Mouse (Mus musculus): ENCODE measurements around the gene Pappa2.

The Pappa2 gene

GRCm38 (mm10) chr1:158910661-158911060 lies 69.6 kb downstream of the Pappa2 start:
- DNase-seq (ENCODE audit: low read depth in 2 of 2, low spot score in 2 of 2) = no peak

- no peak for DNase-seq (ENCODE audit: low read depth in 2 of 2, low spot score in 2 of 2)
These were observed 83.0 kb downstream of the Pappa2 start for GRCm38 (mm10) chr1:158897339-158897738.

GRCm38 (mm10) chr1:158894441-158894840 lies 85.8 kb downstream of the Pappa2 start:
- DNase-seq (ENCODE audit: low read depth in 2 of 2, low spot score in 2 of 2) = no peak

- DNase-seq (ENCODE audit: low read depth in 2 of 2, low spot score in 2 of 2) = no peak
These were observed 104.8 kb downstream of the Pappa2 start for GRCm38 (mm10) chr1:158875487-158875886.

GRCm38 (mm10) chr1:158874552-158875077 lies 105.7 kb downstream of the Pappa2 start:
- no peak for DNase-seq (ENCODE audit: low read depth in 2 of 2, low spot score in 2 of 2)

GRCm38 (mm10) chr1:158873631-158874030 lies 106.7 kb downstream of the Pappa2 start:
- DNase-seq (ENCODE audit: low read depth in 2 of 2, low spot score in 2 of 2) = no peak

- DNase-seq (ENCODE audit: low read depth in 2 of 2, low spot score in 2 of 2) = no peak
These were observed 108.9 kb downstream of the Pappa2 start for GRCm38 (mm10) chr1:158871401-158871800.

- no peak for DNase-seq (ENCODE audit: low read depth in 2 of 2, low spot score in 2 of 2)
These were observed 120.1 kb downstream of the Pappa2 start for GRCm38 (mm10) chr1:158860190-158860589.

GRCm38 (mm10) chr1:158853936-158854882 lies 126.1 kb downstream of the Pappa2 start:
- no peak for DNase-seq (ENCODE audit: low read depth in 2 of 2, low spot score in 2 of 2)

- DNase-seq (ENCODE audit: low read depth in 2 of 2, low spot score in 2 of 2) = no peak
These were observed 127.3 kb downstream of the Pappa2 start for GRCm38 (mm10) chr1:158852836-158853567.

GRCm38 (mm10) chr1:158850459-158850858 lies 129.8 kb downstream of the Pappa2 start:
- DNase-seq (ENCODE audit: low read depth in 2 of 2, low spot score in 2 of 2) = no peak

- DNase-seq (ENCODE audit: low read depth in 2 of 2, low spot score in 2 of 2) = no peak
These were observed 135.7 kb downstream of the Pappa2 start for GRCm38 (mm10) chr1:158844604-158845003.

GRCm38 (mm10) chr1:158837151-158837550 lies 143.1 kb downstream of the Pappa2 start:
- DNase-seq (ENCODE audit: low read depth in 2 of 2, low spot score in 2 of 2) = no peak

GRCm38 (mm10) chr1:158830152-158830551 lies 150.1 kb downstream of the Pappa2 start:
- no peak for DNase-seq (ENCODE audit: low read depth in 2 of 2, low spot score in 2 of 2)

- DNase-seq (ENCODE audit: low read depth in 2 of 2, low spot score in 2 of 2) = no peak
These were observed 152.4 kb downstream of the Pappa2 start for GRCm38 (mm10) chr1:158827931-158828330.

- DNase-seq (ENCODE audit: low read depth in 2 of 2, low spot score in 2 of 2) = no peak
These were observed 160.6 kb downstream of the Pappa2 start for GRCm38 (mm10) chr1:158819676-158820075.

GRCm38 (mm10) chr1:158816479-158816878 lies 163.8 kb downstream of the Pappa2 start:
- DNase-seq (ENCODE audit: low read depth in 2 of 2, low spot score in 2 of 2) = no peak

GRCm38 (mm10) chr1:158811887-158812286 lies 168.4 kb downstream of the Pappa2 start:
- DNase-seq (ENCODE audit: low read depth in 2 of 2, low spot score in 2 of 2) = no peak

GRCm38 (mm10) chr1:158775486-158775885 lies 204.8 kb downstream of the Pappa2 start:
- no peak for DNase-seq (ENCODE audit: low read depth in 2 of 2, low spot score in 2 of 2)

- no peak for DNase-seq (ENCODE audit: low read depth in 2 of 2, low spot score in 2 of 2)
These were observed 207.2 kb downstream of the Pappa2 start for GRCm38 (mm10) chr1:158773102-158773501.

GRCm38 (mm10) chr1:158770756-158771155 lies 209.5 kb downstream of the Pappa2 start:
- DNase-seq (ENCODE audit: low read depth in 2 of 2, low spot score in 2 of 2) = no peak
